Mouse (Mus musculus) kidney, adult 18-20 months (tissue): ENCODE measurements around the gene Gramd4.

Source experiments
- DNase-seq: peaks from one replicate; pipeline ENCODE4 v3.0.0; 2021

The Gramd4 gene

GRCm38 (mm10) chr15:86057413-86057812 is at the start of gene Gramd4:
Gene Gramd4 (plus strand): TSS chr15:86057695.
- DNase-seq: no peak

- DNase-seq: no peak
Measured at GRCm38 (mm10) chr15:86013130-86013529, 44.4 kb upstream of the Gramd4 start.

- DNase-seq: no peak
Measured at GRCm38 (mm10) chr15:86013656-86014055, 43.8 kb upstream of the Gramd4 start.

GRCm38 (mm10) chr15:86015026-86015425 is 42.5 kb upstream of the Gramd4 start:
- DNase-seq: no peak

- DNase-seq: no peak
Measured at GRCm38 (mm10) chr15:86015860-86016541, 41.5 kb upstream of the Gramd4 start.

- no peak for DNase-seq
Measured at GRCm38 (mm10) chr15:86017336-86017735, 40.2 kb upstream of the Gramd4 start.

GRCm38 (mm10) chr15:86018753-86019512 is 38.6 kb upstream of the Gramd4 start:
- no peak for DNase-seq

- no peak for DNase-seq
Measured at GRCm38 (mm10) chr15:86020008-86020407, 37.5 kb upstream of the Gramd4 start.

- DNase-seq: no peak
Measured at GRCm38 (mm10) chr15:86021301-86021700, 36.2 kb upstream of the Gramd4 start.

- no peak for DNase-seq
Measured at GRCm38 (mm10) chr15:86021971-86022370, 35.5 kb upstream of the Gramd4 start.

GRCm38 (mm10) chr15:86027871-86028270 is 29.6 kb upstream of the Gramd4 start:
- DNase-seq: no peak

GRCm38 (mm10) chr15:86029981-86030380 is 27.5 kb upstream of the Gramd4 start:
- DNase-seq: no peak

GRCm38 (mm10) chr15:86032811-86033190 is 24.7 kb upstream of the Gramd4 start:
- no peak for DNase-seq

- DNase-seq: peak; percentile 70
Measured at GRCm38 (mm10) chr15:86033191-86033841, 24.2 kb upstream of the Gramd4 start, which contains the start of gene Celsr1. Gene Celsr1 (minus strand): TSS chr15:86033777.

GRCm38 (mm10) chr15:86034021-86034523 is 23.4 kb upstream of the Gramd4 start:
- DNase-seq: peak; percentile 68

- DNase-seq: no peak
Measured at GRCm38 (mm10) chr15:86034781-86035360, 22.6 kb upstream of the Gramd4 start.

GRCm38 (mm10) chr15:86035913-86036312 is 21.6 kb upstream of the Gramd4 start:
- no peak for DNase-seq

GRCm38 (mm10) chr15:86038802-86039201 is 18.7 kb upstream of the Gramd4 start:
- peak; percentile 68 for DNase-seq

- no peak for DNase-seq
Measured at GRCm38 (mm10) chr15:86041421-86041820, 16.1 kb upstream of the Gramd4 start.

GRCm38 (mm10) chr15:86042364-86042763 is 15.1 kb upstream of the Gramd4 start:
- no peak for DNase-seq

- DNase-seq: no peak
Measured at GRCm38 (mm10) chr15:86049510-86049909, 8.0 kb upstream of the Gramd4 start.

- DNase-seq: no peak
Measured at GRCm38 (mm10) chr15:86050170-86050743, 7.2 kb upstream of the Gramd4 start.

GRCm38 (mm10) chr15:86051152-86051551 is 6.3 kb upstream of the Gramd4 start:
- DNase-seq: no peak
